Mouse (Mus musculus): Measurements from ENCODE around the gene Tnfrsf18. TPM values are rescaled to one million over a fixed set of nuclear protein-coding genes. Genes with fewer than 3 reads are reported as not detected.

The Tnfrsf18 gene
- total RNA-seq, 1 experiment = 0.62 TPM

DNA sequence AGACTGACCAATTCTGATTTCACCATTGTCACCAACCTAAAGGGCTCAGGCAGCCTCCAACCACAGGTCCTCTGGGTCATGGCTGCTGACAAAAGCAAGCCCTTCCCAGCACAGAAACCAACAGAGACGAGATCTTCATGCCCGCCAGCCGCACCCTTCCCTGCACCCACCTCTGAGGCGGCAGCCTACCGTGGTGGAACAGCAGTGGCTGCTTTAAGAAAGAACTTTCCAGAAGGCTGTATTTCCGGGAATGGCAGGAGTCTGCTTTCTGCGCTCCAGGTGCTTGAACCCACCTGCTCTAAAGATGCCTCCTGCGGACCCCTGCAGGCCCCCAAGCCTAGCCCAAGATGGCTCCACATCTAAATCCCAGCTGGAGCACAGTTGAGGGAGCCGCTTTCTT, 32.9 kb downstream of the Tnfrsf18 start:
- DNase-seq (ENCODE audit: low read depth, low spot score) = no peak
- Histone ChIP-seq H3K4me1 (ENCODE audit: control insufficient read depth in 2 of 2, insufficient read depth in 2 of 2, low read length in 2 of 2, poor library complexity in 1 of 2) (peaks cover 5 to 13% of the 10 kb centered on the region in 2 experiments; a peak in 3 of 4 replicates), H3K27ac (ENCODE audit: insufficient read depth, low read depth, low read length, poor library complexity, severe bottlenecking) (peak overlapping the region; percentile 66; the same call in 1 of the 2 replicates), H3K36me3 (ENCODE audit: control insufficient read depth, insufficient read depth, low read length, poor library complexity, severe bottlenecking) (peaks cover 3% of the 10 kb centered on the region; the same call in 1 of the 2 replicates), H3K9me3 (ENCODE audit: control insufficient read depth, insufficient read depth, low read depth, low read length) (no peaks in the 10 kb centered on the region), H3K4me3 (ENCODE audit: insufficient read depth in 1 of 2, low read depth in 1 of 2, low read length in 2 of 2, poor library complexity in 1 of 2, severe bottlenecking in 1 of 2) (peak overlapping the region; percentile 57 to 66), H3K9ac (ENCODE audit: insufficient read depth, low read depth, low read length, poor library complexity, severe bottlenecking) (peak overlapping the region; percentile 46)
- TF ChIP-seq ZNF384 (IDR thresholded peaks at IDR 0.05; ENCODE audit: low read depth, low read length) = no peak
- no peak for TF ChIP-seq ZC3H11A (IDR thresholded peaks at IDR 0.05; ENCODE audit: borderline replicate concordance, low read depth, low read length)
- TF ChIP-seq HCFC1 (IDR thresholded peaks at IDR 0.05; ENCODE audit: borderline replicate concordance, insufficient read depth, low read length) = no peak
- in situ Hi-C loops (cut with MboI; ENCODE audit: low sequenced_read_pairs in 2 of 2, unreplicated experiment in 2 of 2) = no loop called here

GRCm38 (mm10) chr4:156059261-156059660, 33.3 kb downstream of the Tnfrsf18 start, which contains the start of gene Ttll10:
TSS of gene Ttll10 (minus strand) at chr4:156059414.
- Histone ChIP-seq H3K9me3 (ENCODE audit: control insufficient read depth, insufficient read depth, low read depth, low read length) (no peaks in the 10 kb centered on the region), H3K4me1 (ENCODE audit: control insufficient read depth in 2 of 2, insufficient read depth in 2 of 2, low read length in 2 of 2, poor library complexity in 1 of 2) (peaks cover 5 to 16% of the 10 kb centered on the region in 2 experiments; a peak in 3 of 4 replicates), H3K9ac (ENCODE audit: insufficient read depth, low read depth, low read length, poor library complexity, severe bottlenecking) (peak within 1 kb of the TSS; percentile 46), H3K27ac (ENCODE audit: insufficient read depth, low read depth, low read length, poor library complexity, severe bottlenecking) (peak within 1 kb of the TSS; percentile 66; the same call in 1 of the 2 replicates), H3K36me3 (ENCODE audit: control insufficient read depth, insufficient read depth, low read length, poor library complexity, severe bottlenecking) (peaks cover 3% of the 10 kb centered on the region; the same call in 1 of the 2 replicates), H3K4me3 (ENCODE audit: insufficient read depth in 1 of 2, low read depth in 1 of 2, low read length in 2 of 2, poor library complexity in 1 of 2, severe bottlenecking in 1 of 2) (peak within 1 kb of the TSS; percentile 57 to 66)
- TF ChIP-seq ZC3H11A (IDR thresholded peaks at IDR 0.05; ENCODE audit: borderline replicate concordance, low read depth, low read length) (no peak), CHD2 (IDR thresholded peaks at IDR 0.05; ENCODE audit: low read depth, low read length) (no peak)
- no peak for DNase-seq (ENCODE audit: low read depth, low spot score)
- in situ Hi-C loops (cut with MboI; ENCODE audit: low sequenced_read_pairs in 2 of 2, unreplicated experiment in 2 of 2) = no loop called here

GRCm38 (mm10) chr4:156059713-156060112, 33.7 kb downstream of the Tnfrsf18 start:
- Histone ChIP-seq H3K27ac (ENCODE audit: insufficient read depth, low read depth, low read length, poor library complexity, severe bottlenecking) (peak overlapping the region; percentile 66; the same call in 1 of the 2 replicates), H3K36me3 (ENCODE audit: control insufficient read depth, insufficient read depth, low read length, poor library complexity, severe bottlenecking) (peaks cover under 1% of the 10 kb centered on the region; the same call in 1 of the 2 replicates), H3K4me1 (ENCODE audit: control insufficient read depth in 2 of 2, insufficient read depth in 2 of 2, low read length in 2 of 2, poor library complexity in 1 of 2) (peaks cover 5 to 20% of the 10 kb centered on the region in 2 experiments; a peak in 3 of 4 replicates), H3K9me3 (ENCODE audit: control insufficient read depth, insufficient read depth, low read depth, low read length) (no peaks in the 10 kb centered on the region), H3K9ac (ENCODE audit: insufficient read depth, low read depth, low read length, poor library complexity, severe bottlenecking) (peak overlapping the region; percentile 46), H3K4me3 (ENCODE audit: insufficient read depth in 1 of 2, low read depth in 1 of 2, low read length in 2 of 2, poor library complexity in 1 of 2, severe bottlenecking in 1 of 2) (peak overlapping the region; percentile 57 to 66)
- TF ChIP-seq MAFK (IDR thresholded peaks at IDR 0.05; ENCODE audit: insufficient read depth, low read depth, low read length) (no peak), CHD2 (IDR thresholded peaks at IDR 0.05; ENCODE audit: low read depth, low read length) (0 out of 2 replicates have a peak, but pooled peaks have one; percentile 27)
- in situ Hi-C loops (cut with MboI; ENCODE audit: low sequenced_read_pairs in 2 of 2, unreplicated experiment in 2 of 2) = no loop called here
- no peak for DNase-seq (ENCODE audit: low read depth, low spot score)

DNA sequence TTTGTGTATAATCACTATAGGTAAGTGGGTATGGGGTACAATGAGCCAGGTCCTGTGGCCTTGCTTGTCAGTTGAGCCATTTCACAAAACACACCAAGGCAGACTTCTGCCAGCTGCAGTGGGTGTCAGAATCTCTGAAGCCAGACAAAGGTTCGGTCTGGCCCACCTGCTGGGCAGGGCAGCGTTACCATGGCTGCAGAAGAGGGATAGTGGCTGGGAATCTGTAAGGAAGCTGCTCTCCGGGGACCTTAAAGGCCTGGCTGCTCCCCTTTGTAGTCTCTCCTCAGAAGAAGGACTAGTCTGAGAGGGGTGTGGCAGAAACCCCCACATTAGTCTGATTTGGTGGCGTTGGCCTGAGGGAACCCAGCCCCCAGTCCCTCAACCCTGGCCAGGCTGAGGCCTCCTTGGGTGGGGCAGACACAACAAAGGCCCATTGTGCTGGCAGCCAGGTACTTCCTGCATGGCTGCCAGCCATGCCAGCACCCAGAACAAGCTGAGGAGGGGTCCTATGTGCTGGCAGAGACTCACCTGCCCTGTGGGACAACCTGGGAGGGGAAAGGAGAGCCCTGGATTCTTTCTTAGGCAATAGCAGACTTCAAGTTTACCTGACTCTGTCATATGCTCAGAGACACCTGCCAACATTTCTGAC, 38.0 kb downstream of the Tnfrsf18 start:
- TF ChIP-seq ZNF384 (IDR thresholded peaks at IDR 0.05; ENCODE audit: low read depth, low read length) (no peak), CHD2 (IDR thresholded peaks at IDR 0.05; ENCODE audit: low read depth, low read length) (no peak), MAFK (IDR thresholded peaks at IDR 0.05; ENCODE audit: insufficient read depth, low read depth, low read length) (no peak)
- Histone ChIP-seq H3K4me3 (ENCODE audit: insufficient read depth in 1 of 2, low read depth in 1 of 2, low read length in 2 of 2, poor library complexity in 1 of 2, severe bottlenecking in 1 of 2) (no peak overlapping the region), H3K9me3 (ENCODE audit: control insufficient read depth, insufficient read depth, low read depth, low read length) (no peaks in the 10 kb centered on the region), H3K27ac (ENCODE audit: insufficient read depth, low read depth, low read length, poor library complexity, severe bottlenecking) (peak overlapping the region; percentile 6; the same call in 1 of the 2 replicates), H3K9ac (ENCODE audit: insufficient read depth, low read depth, low read length, poor library complexity, severe bottlenecking) (no peak overlapping the region), H3K4me1 (ENCODE audit: control insufficient read depth in 2 of 2, insufficient read depth in 2 of 2, low read length in 2 of 2, poor library complexity in 1 of 2) (peaks cover 9 to 25% of the 10 kb centered on the region in 2 experiments; a peak in 3 of 4 replicates), H3K36me3 (ENCODE audit: control insufficient read depth, insufficient read depth, low read length, poor library complexity, severe bottlenecking) (no peaks in the 10 kb centered on the region)
- in situ Hi-C loops (cut with MboI; ENCODE audit: low sequenced_read_pairs in 2 of 2, unreplicated experiment in 2 of 2) = no loop called here
- no peak for DNase-seq (ENCODE audit: low read depth, low spot score)

DNA sequence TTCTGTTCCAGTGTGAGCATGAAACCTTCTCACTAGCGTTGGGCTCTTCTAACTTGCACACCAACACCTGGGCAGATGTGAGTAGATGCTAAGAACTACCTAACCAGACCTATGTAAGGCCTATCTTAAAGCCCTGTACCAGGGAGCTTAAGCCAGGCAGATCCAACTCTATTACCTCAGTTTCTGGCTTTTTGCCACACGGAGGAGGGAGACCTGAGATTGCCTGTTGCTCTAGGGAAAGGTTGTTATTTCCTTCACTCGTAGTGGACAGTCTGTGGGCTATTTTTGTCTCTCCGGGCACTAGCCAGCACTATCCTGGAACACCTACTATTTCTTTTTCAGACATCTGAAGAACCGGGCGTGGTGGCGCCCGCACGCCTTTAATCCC, 38.5 kb downstream of the Tnfrsf18 start:
- in situ Hi-C loops (cut with MboI; ENCODE audit: low sequenced_read_pairs in 2 of 2, unreplicated experiment in 2 of 2) = no loop called here
- H3K4me1 ChIP-seq (ENCODE audit: control insufficient read depth in 2 of 2, insufficient read depth in 2 of 2, low read length in 2 of 2, poor library complexity in 1 of 2) = peaks cover 11 to 30% of the 10 kb centered on the region in 2 experiments; a peak in 3 of 4 replicates

More for the DNA sequence above, 38.5 kb downstream of the Tnfrsf18 start:
- H3K9me3 ChIP-seq (ENCODE audit: control insufficient read depth, insufficient read depth, low read depth, low read length) = no peaks in the 10 kb centered on the region
- peak overlapping the region; percentile 6; the same call in 1 of the 2 replicates for H3K27ac ChIP-seq (ENCODE audit: insufficient read depth, low read depth, low read length, poor library complexity, severe bottlenecking)
- no peak for DNase-seq (ENCODE audit: low read depth, low spot score)
- no peak overlapping the region for H3K4me3 ChIP-seq (ENCODE audit: insufficient read depth in 1 of 2, low read depth in 1 of 2, low read length in 2 of 2, poor library complexity in 1 of 2, severe bottlenecking in 1 of 2)
- no peaks in the 10 kb centered on the region for H3K36me3 ChIP-seq (ENCODE audit: control insufficient read depth, insufficient read depth, low read length, poor library complexity, severe bottlenecking)
- H3K9ac ChIP-seq (ENCODE audit: insufficient read depth, low read depth, low read length, poor library complexity, severe bottlenecking) = no peak overlapping the region
- no peak for TF ChIP-seq MAFK (IDR thresholded peaks at IDR 0.05; ENCODE audit: insufficient read depth, low read depth, low read length)
- TF ChIP-seq ZNF384 (IDR thresholded peaks at IDR 0.05; ENCODE audit: low read depth, low read length) = no peak
- TF ChIP-seq HCFC1 (IDR thresholded peaks at IDR 0.05; ENCODE audit: borderline replicate concordance, insufficient read depth, low read length) = no peak
- TF ChIP-seq CHD2 (IDR thresholded peaks at IDR 0.05; ENCODE audit: low read depth, low read length) = no peak
- no peak for TF ChIP-seq ZC3H11A (IDR thresholded peaks at IDR 0.05; ENCODE audit: borderline replicate concordance, low read depth, low read length)
